Mouse (Mus musculus) kidney, postnatal 0 days (tissue): ENCODE measurements around the gene Lekr1. TPM values are rescaled to one million over a fixed set of nuclear protein-coding genes. Genes with fewer than 3 reads are reported as not detected.
"Not testable (repeated sequence)": the region's sequence is repeated elsewhere in the genome, so short reads cannot be mapped to it uniquely, and the experiment has no call there.

ENCODE experiments used
- ATAC-seq: fragments of 200-750 bp; cut with Nextera tagmentation; replicated peaks from 2 replicates; pipeline ENCODE4 v1.8.0; 2017; ENCODE audit warnings: low read depth, moderate number of reproducible peaks, moderate TSS enrichment, moderate library complexity; ENCODE audit not compliant: low FRiP score
- DNase-seq: peaks from one replicate; pipeline ENCODE4 v3.0.0-alpha.2; 2016; ENCODE audit warnings: low spot score
- H3K27ac ChIP-seq: fragments of 300-500 bp; sonication (generic); 2 replicates; pipeline ENCODE4 v1.5.1; 2014; ENCODE audit warnings: mild to moderate bottlenecking
- H3K27me3 ChIP-seq: fragments of 300-500 bp; sonication (generic); 2 replicates; pipeline ENCODE4 v1.6.1; 2014; ENCODE audit warnings: low read length, mixed read lengths; ENCODE audit not compliant: insufficient read depth
- H3K36me3 ChIP-seq: fragments of 300-500 bp; sonication (generic); 2 replicates; pipeline ENCODE4 v1.6.1; 2014; ENCODE audit warnings: low read length, mixed read lengths; ENCODE audit not compliant: insufficient read depth
- H3K4me1 ChIP-seq: fragments of 300-500 bp; sonication (generic); replicated peaks from 2 replicates; pipeline ENCODE4 v1.6.1; 2014; ENCODE audit warnings: antibody characterized with exemption, low read length, mixed read lengths; ENCODE audit not compliant: insufficient read depth
- H3K4me2 ChIP-seq: fragments of 300-500 bp; sonication (generic); 2 replicates; pipeline ENCODE4 v1.6.1; 2014; ENCODE audit warnings: mild to moderate bottlenecking, low read length, moderate library complexity, mixed read lengths
- H3K4me3 ChIP-seq: fragments of 300-500 bp; sonication (generic); replicated peaks from 2 replicates; pipeline ENCODE4 v1.5.1; 2014; ENCODE audit warnings: low read depth, low read length
- H3K9ac ChIP-seq: fragments of 300-500 bp; sonication (generic); 2 replicates; pipeline ENCODE4 v1.6.1; 2014; ENCODE audit warnings: low read depth, low read length
- H3K9me3 ChIP-seq: fragments of 300-500 bp; sonication (generic); replicated peaks from 2 replicates; pipeline ENCODE4 v1.6.1; 2016; ENCODE audit warnings: low read length, inconsistent platforms, mixed read lengths
- CTCF ChIP-seq: IDR thresholded peaks from 2 replicates; pipeline ENCODE4 v1.5.1; 2016; ENCODE audit warnings: antibody characterized with exemption, low read depth, mild to moderate bottlenecking, moderate library complexity
- WGBS: fragments of 180-500 bp; shearing (Covaris S2); extraction: QIAGEN DNeasy Blood & Tissue Kit; methylation state at CpG from one replicate; pipeline ENCODE4 v1.1.7; 2014; 5-methylcytosine and 5-hydroxymethylcytosine counted together
- polyA plus RNA-seq: library from polyadenylated mRNA; unstranded; fragments of >200 nt; fragmentation: Nextera tagmentation; extraction: Ambion mirVana; gene quantifications from 2 replicates; pipeline ENCODE4 v1.2.1, GENCODE M21; 2015

The Lekr1 gene
- polyA plus RNA-seq, 1 experiment from 2014 or later = 6.9 TPM

DNA sequence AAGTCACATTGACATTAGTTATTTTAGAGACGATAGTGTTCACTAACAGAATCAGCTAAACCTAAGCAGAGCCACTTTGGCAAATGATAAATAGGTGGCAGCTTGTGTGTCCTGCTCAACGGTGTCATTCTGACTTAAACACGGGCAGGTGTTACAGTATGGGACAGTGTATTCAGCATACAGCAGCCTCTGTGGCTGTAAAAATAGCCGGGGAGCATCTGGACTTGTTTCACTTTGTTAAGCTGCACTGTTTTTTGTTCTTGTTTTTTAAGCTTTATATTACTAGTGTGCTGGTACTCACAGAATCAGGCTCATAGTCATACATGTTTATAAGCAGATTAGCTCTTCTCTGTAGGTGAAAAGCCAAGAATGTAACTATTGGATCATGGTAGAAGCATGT lies 71.8 kb downstream of the Lekr1 start:
- H3K4me1 ChIP-seq = no peaks in the 10 kb centered on the region
- 81% methylated on average over 4 of the region's 4 CpGs for WGBS
- no peak overlapping the region for H3K4me3 ChIP-seq
- no peaks in the 10 kb centered on the region for H3K36me3 ChIP-seq
- no peak for DNase-seq
- no peak overlapping the region for H3K9ac ChIP-seq
- TF ChIP-seq CTCF = no peak
- H3K27me3 ChIP-seq = no peaks in the 10 kb centered on the region
- H3K9me3 ChIP-seq = no peaks in the 10 kb centered on the region
- no peak overlapping the region for H3K4me2 ChIP-seq
- no peak overlapping the region for H3K27ac ChIP-seq
- no peak for ATAC-seq

DNA sequence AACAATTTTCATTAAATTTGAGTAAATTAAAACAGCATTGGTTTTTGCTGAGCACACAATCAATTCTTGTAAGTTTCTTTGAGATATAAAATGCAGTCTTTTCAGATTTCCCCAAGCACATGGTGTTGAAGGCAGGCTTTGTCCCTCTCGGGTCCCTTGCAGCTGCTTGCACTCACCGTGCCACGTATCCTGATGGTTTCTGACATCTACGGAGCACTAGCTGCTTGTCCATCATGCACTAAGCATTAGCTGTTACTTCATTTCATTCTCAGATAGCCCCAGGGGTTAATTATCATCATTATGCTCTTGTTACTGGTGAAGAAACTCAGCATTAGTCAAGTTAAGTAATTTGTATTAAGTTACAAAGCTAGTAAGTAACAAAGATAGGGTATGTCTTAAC lies 78.9 kb downstream of the Lekr1 start:
- no peaks in the 10 kb centered on the region for H3K9me3 ChIP-seq
- H3K4me1 ChIP-seq = no peaks in the 10 kb centered on the region
- H3K9ac ChIP-seq = no peak overlapping the region
- no peak for ATAC-seq
- no peak overlapping the region for H3K27ac ChIP-seq
- WGBS = 78% methylated on average over 4 of the region's 4 CpGs
- H3K4me3 ChIP-seq = no peak overlapping the region
- no peak for DNase-seq
- H3K36me3 ChIP-seq = no peaks in the 10 kb centered on the region
- no peak overlapping the region for H3K4me2 ChIP-seq
- no peak for TF ChIP-seq CTCF
- H3K27me3 ChIP-seq = no peaks in the 10 kb centered on the region

DNA sequence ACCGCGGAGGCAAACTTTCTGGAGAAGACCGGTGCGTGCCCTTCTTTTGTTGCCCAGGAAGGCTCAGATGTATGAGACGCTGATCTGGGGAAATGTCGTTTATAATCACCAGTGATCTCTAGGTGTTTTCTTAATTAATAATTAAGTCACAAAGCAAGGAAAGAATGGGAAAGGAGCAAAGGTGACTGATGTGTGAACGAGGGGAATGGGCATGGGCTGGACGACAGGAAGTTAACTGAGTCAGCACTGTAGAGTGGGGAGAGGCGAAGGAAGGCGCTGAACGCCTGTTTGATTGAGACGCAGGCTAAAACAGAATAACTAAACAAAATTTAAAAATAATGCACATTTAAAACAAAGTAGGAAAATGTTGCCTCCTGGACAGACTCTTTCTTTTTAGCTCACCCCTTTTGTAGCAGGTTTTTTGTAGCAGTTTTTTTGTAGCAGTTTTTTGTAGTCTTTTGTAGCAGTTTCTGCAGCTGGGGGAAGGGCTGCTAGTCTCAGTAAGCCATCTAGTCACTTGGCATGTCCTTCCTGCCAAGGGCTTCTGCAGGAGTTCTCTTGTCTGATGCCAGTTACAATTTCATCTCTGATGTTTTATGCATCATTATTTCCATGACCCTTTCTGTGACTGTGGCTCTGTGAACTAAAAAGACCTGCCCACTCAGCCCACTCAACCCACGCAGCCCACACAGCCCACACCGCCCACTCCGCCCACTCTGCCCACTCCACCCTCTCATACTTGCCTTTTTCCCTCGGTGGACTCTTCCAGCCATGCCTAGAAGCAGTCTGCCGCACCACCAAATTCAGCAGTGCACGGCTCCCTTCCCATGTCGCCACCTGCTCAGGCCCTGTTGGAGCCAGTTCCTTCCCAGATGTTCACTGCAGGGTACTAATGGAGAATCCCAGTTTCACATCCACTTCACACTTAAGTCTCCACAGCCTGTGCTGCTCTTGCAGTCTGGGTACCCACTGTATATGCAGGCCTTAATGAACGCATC lies 98.8 kb downstream of the Lekr1 start:
- Histone ChIP-seq H3K27me3 (no peaks in the 10 kb centered on the region), H3K4me3 (no peak overlapping the region), H3K4me1 (no peaks in the 10 kb centered on the region), H3K36me3 (no peaks in the 10 kb centered on the region), H3K9ac (no peak overlapping the region), H3K27ac (no peak overlapping the region), H3K4me2 (no peak overlapping the region), H3K9me3 (no peaks in the 10 kb centered on the region)
- ATAC-seq (peak; percentile 66; the same call in 1 of the 2 replicates), DNase-seq (no peak)
- TF ChIP-seq CTCF = no peak
- WGBS = 73% methylated on average over 20 of the region's 20 CpGs

DNA sequence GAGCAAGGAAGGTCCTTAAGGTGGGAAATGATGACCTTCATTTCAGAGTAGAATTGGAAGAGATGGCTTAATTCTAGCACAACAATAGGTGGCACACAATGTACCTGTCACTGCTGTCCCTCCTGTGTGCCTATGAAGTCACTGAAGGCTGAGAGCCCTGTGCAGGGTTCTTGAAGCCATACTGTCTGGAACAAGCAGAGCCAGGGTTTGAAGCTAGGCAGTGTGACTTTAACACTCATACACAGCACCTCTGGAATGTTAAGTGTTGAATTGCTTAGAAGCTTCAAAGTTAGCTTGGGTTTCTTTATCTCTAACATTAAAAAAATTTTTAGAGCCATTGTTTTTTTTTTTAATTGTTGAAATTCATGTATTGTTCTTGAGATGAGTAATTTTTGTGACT lies 100.4 kb downstream of the Lekr1 start:
- Histone ChIP-seq H3K9ac (no peak overlapping the region), H3K4me3 (no peak overlapping the region), H3K4me1 (no peaks in the 10 kb centered on the region), H3K27ac (no peak overlapping the region), H3K9me3 (no peaks in the 10 kb centered on the region), H3K36me3 (no peaks in the 10 kb centered on the region), H3K4me2 (no peak overlapping the region), H3K27me3 (no peaks in the 10 kb centered on the region)
- ATAC-seq (no peak), DNase-seq (no peak)
- TF ChIP-seq CTCF = no peak

- DNase-seq (no peak), ATAC-seq (no peak)
- 82% methylated on average over 6 of the region's 6 CpGs for WGBS
- no peak overlapping the region for H3K4me3 ChIP-seq
- no peak overlapping the region for H3K9ac ChIP-seq
- no peaks in the 10 kb centered on the region for H3K36me3 ChIP-seq
- H3K4me1 ChIP-seq = no peaks in the 10 kb centered on the region
- TF ChIP-seq CTCF = no peak
- H3K27me3 ChIP-seq = no peaks in the 10 kb centered on the region
- H3K27ac ChIP-seq = no peak overlapping the region
- no peak overlapping the region for H3K4me2 ChIP-seq
- no peaks in the 10 kb centered on the region for H3K9me3 ChIP-seq
Measured at GRCm38 (mm10) chr3:65767202-65767862, 101.3 kb downstream of the Lekr1 start.

GRCm38 (mm10) chr3:65769666-65770065 lies 103.6 kb downstream of the Lekr1 start:
- not testable (repeated sequence) for H3K9ac ChIP-seq, H3K27ac ChIP-seq, H3K4me2 ChIP-seq, H3K36me3 ChIP-seq, H3K9me3 ChIP-seq, H3K27me3 ChIP-seq, H3K4me1 ChIP-seq, DNase-seq, H3K4me3 ChIP-seq, ATAC-seq
- 98% methylated on average over 6 of the region's 7 CpGs for WGBS
